Mouse (Mus musculus) lung, postnatal 0 days (tissue): ENCODE data around the gene Clec3b. TPM values are rescaled to one million over a fixed set of nuclear protein-coding genes. Genes with fewer than 3 reads are reported as not detected.

ENCODE experiments used
- ATAC-seq: fragments of 200-750 bp; cut with Nextera tagmentation; 2 replicates; pipeline ENCODE4 v1.8.0; 2017; ENCODE audit warnings: moderate library complexity
- DNase-seq: peaks from one replicate; pipeline ENCODE4 v3.0.0-alpha.2; 2016; ENCODE audit warnings: low spot score
- H3K27ac ChIP-seq: fragments of 300-500 bp; sonication (generic); 2 replicates; pipeline ENCODE4 v1.5.1; 2014; ENCODE audit warnings: antibody characterized with exemption, mild to moderate bottlenecking, low read length, mixed read lengths
- H3K27me3 ChIP-seq: fragments of 300-500 bp; sonication (generic); replicated peaks from 2 replicates; pipeline ENCODE4 v1.6.1; 2014; ENCODE audit warnings: low read length, mixed read lengths; ENCODE audit not compliant: insufficient read depth
- H3K36me3 ChIP-seq: fragments of 300-500 bp; sonication (generic); 2 replicates; pipeline ENCODE4 v1.6.1; 2014; ENCODE audit warnings: low read length, mixed read lengths; ENCODE audit not compliant: insufficient read depth
- H3K4me1 ChIP-seq: fragments of 300-500 bp; sonication (generic); 2 replicates; pipeline ENCODE4 v1.6.1; 2014; ENCODE audit warnings: antibody characterized with exemption, low read depth, low read length, mixed read lengths; ENCODE audit not compliant: insufficient read depth
- H3K4me2 ChIP-seq: fragments of 300-500 bp; sonication (generic); replicated peaks from 2 replicates; pipeline ENCODE4 v1.6.1; 2014; ENCODE audit warnings: low read depth, mild to moderate bottlenecking, low read length, moderate library complexity, mixed read lengths
- H3K4me3 ChIP-seq: fragments of 300-500 bp; sonication (generic); 2 replicates; pipeline ENCODE4 v1.5.1; 2014; ENCODE audit warnings: low read depth, low read length
- H3K9ac ChIP-seq: fragments of 300-500 bp; sonication (generic); replicated peaks from 2 replicates; pipeline ENCODE4 v1.6.1; 2014; ENCODE audit warnings: low read depth, mild to moderate bottlenecking
- H3K9me3 ChIP-seq: fragments of 300-500 bp; sonication (generic); 2 replicates; pipeline ENCODE4 v1.6.1; 2016; ENCODE audit warnings: low read length, mixed read lengths
- CTCF ChIP-seq: IDR thresholded peaks from 2 replicates; pipeline ENCODE4 v1.5.1; 2016; ENCODE audit warnings: antibody characterized with exemption, mild to moderate bottlenecking
- EP300 ChIP-seq: IDR thresholded peaks from 2 replicates; pipeline ENCODE4 v1.6.1; 2016; ENCODE audit warnings: antibody characterized with exemption, mild to moderate bottlenecking, control low read depth
- WGBS: fragments of 180-500 bp; shearing (Covaris S2); extraction: QIAGEN DNeasy Blood & Tissue Kit; methylation state at CpG from one replicate; pipeline ENCODE4 v1.1.7; 2014; 5-methylcytosine and 5-hydroxymethylcytosine counted together
- polyA plus RNA-seq: library from polyadenylated mRNA; unstranded; fragments of >200 nt; fragmentation: Nextera tagmentation; extraction: Ambion mirVana; gene quantifications from 2 replicates; pipeline ENCODE4 v1.2.1, GENCODE M21; 2015

Gene Clec3b
- polyA plus RNA-seq, 1 experiment from 2014 or later: 84.7 TPM

- no peaks in the 10 kb centered on the region for H3K9me3 ChIP-seq
- H3K36me3 ChIP-seq: no peaks in the 10 kb centered on the region
- ATAC-seq (no peak), DNase-seq (peak; percentile 49)
- no peak overlapping the region for H3K9ac ChIP-seq
- no peaks in the 10 kb centered on the region for H3K27me3 ChIP-seq
- H3K4me1 ChIP-seq: no peaks in the 10 kb centered on the region
- H3K4me3 ChIP-seq: no peak overlapping the region
- H3K27ac ChIP-seq: no peak overlapping the region
- TF ChIP-seq EP300 (no peak), CTCF (peak; percentile 71)
- H3K4me2 ChIP-seq: no peak overlapping the region
- 51% methylated on average over 8 of the region's 8 CpGs for WGBS
Measured at GRCm38 (mm10) chr9:123158125-123158836, 7.5 kb downstream of the Clec3b start.

DNA sequence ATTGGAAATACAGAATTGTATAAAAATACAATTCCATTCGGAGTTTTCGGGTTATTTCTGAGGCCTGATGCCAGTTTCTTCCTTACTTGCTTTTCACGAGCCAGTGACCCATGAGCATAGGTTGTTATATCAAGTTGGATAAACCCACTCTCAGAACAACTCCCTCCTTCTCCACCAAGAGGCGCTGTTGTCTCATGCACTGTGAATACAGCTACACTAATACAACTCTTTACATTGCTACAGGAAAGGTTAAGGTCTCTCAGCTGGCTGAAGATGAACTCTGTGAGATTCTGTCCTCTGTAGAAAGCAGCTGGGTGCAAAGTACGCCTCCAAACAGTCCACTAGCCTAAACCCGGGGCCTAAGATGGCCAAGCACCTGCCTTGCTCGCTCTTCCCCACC, 8.6 kb downstream of the Clec3b start:
- H3K27ac ChIP-seq: no peak overlapping the region
- no peaks in the 10 kb centered on the region for H3K27me3 ChIP-seq
- DNase-seq (peak; percentile 83), ATAC-seq (peak; percentile 57)
- H3K4me1 ChIP-seq: no peaks in the 10 kb centered on the region
- WGBS: 58% methylated on average over 7 of the region's 7 CpGs
- no peaks in the 10 kb centered on the region for H3K36me3 ChIP-seq
- no peak overlapping the region for H3K9ac ChIP-seq
- no peak overlapping the region for H3K4me2 ChIP-seq
- no peaks in the 10 kb centered on the region for H3K9me3 ChIP-seq
- TF ChIP-seq CTCF (peak; percentile 96), EP300 (no peak)
- H3K4me3 ChIP-seq: no peak overlapping the region

DNA sequence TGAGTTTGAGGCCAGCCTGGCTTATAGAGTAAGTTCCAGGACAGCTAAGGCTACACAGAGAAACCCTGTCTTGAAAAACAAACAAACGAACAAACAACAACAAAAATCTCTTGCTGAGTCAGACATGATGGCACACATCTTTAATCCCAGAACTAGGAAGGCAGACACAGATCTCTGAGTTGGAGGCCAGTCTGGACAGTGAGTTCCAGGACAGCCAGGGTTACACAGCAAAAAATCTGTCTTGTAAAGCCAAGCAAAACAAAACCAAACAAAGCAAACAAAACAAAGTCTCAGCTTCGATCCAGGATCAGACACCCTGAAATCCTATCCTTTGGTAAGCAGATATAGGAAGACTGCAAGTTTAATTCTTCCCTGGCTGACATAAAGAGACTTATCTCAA, 11.0 kb downstream of the Clec3b start:
- no peak for DNase-seq
- no peaks in the 10 kb centered on the region for H3K4me1 ChIP-seq
- no peak for ATAC-seq
- no peaks in the 10 kb centered on the region for H3K9me3 ChIP-seq
- H3K27me3 ChIP-seq: no peaks in the 10 kb centered on the region
- H3K9ac ChIP-seq: no peak overlapping the region
- TF ChIP-seq CTCF: no peak
- no peak for TF ChIP-seq EP300
- H3K4me2 ChIP-seq: no peak overlapping the region
- H3K36me3 ChIP-seq: no peaks in the 10 kb centered on the region
- H3K4me3 ChIP-seq: no peak overlapping the region
- H3K27ac ChIP-seq: no peak overlapping the region
- WGBS: 47% methylated on average over 2 of the region's 2 CpGs

GRCm38 (mm10) chr9:123162985-123163694, 12.4 kb downstream of the Clec3b start:
- no peak overlapping the region for H3K27ac ChIP-seq
- DNase-seq: no peak
- TF ChIP-seq CTCF: no peak
- 78% methylated on average over 4 of the region's 4 CpGs for WGBS
- H3K4me2 ChIP-seq: no peak overlapping the region
- no peak overlapping the region for H3K4me3 ChIP-seq
- peak; percentile 21; the same call in 1 of the 2 replicates for ATAC-seq
- no peaks in the 10 kb centered on the region for H3K36me3 ChIP-seq
- H3K4me1 ChIP-seq: no peaks in the 10 kb centered on the region
- no peaks in the 10 kb centered on the region for H3K9me3 ChIP-seq
- H3K9ac ChIP-seq: no peak overlapping the region
- H3K27me3 ChIP-seq: no peaks in the 10 kb centered on the region

DNA sequence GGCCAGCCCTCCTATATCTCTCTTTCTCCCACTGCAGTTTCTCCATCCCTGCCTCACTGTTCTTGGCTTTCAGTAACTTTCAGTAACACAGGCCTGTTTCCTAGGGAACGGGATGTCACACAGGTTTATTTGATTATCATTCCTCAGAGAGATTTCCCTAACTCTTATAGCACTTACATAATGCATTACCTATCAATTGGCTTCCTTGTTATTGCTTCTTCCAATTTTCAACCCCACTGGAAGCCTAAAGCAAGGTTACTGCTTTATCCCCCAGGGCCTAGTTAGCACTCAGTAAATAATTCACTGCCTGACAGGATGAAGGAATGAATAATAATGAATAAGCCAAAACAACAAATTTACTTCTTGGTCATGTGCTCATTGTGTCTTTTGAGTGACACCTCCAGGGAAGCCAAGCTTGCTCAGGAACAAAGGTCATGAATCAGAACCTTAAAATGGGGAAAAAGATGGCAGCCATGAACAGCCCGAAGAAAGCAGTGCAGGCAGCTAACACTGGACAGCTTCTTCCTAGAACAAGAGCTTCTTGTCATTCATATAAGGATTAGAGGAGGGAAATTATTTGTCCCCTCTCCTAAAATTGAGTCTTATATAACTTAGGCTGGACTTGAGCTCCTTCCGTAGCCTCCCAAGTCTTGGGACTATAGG, 15.2 kb downstream of the Clec3b start:
- no peak overlapping the region for H3K4me2 ChIP-seq
- ATAC-seq (no peak), DNase-seq (no peak)

GRCm38 (mm10) chr9:123173760-123174159, 23.0 kb downstream of the Clec3b start:
- no peaks in the 10 kb centered on the region for H3K9me3 ChIP-seq
- no peak overlapping the region for H3K4me2 ChIP-seq
- H3K4me3 ChIP-seq: no peak overlapping the region
- no peaks in the 10 kb centered on the region for H3K4me1 ChIP-seq
- no peaks in the 10 kb centered on the region for H3K36me3 ChIP-seq
- no peak overlapping the region for H3K9ac ChIP-seq
- WGBS: 87% methylated on average over 6 of the region's 6 CpGs
- TF ChIP-seq CTCF (no peak), EP300 (no peak)
- DNase-seq (no peak), ATAC-seq (no peak)
- no peaks in the 10 kb centered on the region for H3K27me3 ChIP-seq
- no peak overlapping the region for H3K27ac ChIP-seq

More for the DNA sequence above, 15.2 kb downstream of the Clec3b start:
- H3K27ac ChIP-seq: no peak overlapping the region
- no peaks in the 10 kb centered on the region for H3K27me3 ChIP-seq
- H3K4me1 ChIP-seq: no peaks in the 10 kb centered on the region
- H3K9ac ChIP-seq: no peak overlapping the region
- H3K4me3 ChIP-seq: no peak overlapping the region
- no peaks in the 10 kb centered on the region for H3K9me3 ChIP-seq
- WGBS: 98% methylated on average over 3 of the region's 3 CpGs
- no peak for TF ChIP-seq CTCF
- TF ChIP-seq EP300: no peak
- no peaks in the 10 kb centered on the region for H3K36me3 ChIP-seq
